Mouse (Mus musculus) urinary bladder, postnatal 4 days (tissue): Measurements from ENCODE around the gene Tmem86a.
A peak's percentile ranks its signal among the peaks of the same experiment; 100 is the strongest.

Experiments
- DNase-seq, 2 experiments: peaks; one replicate each; pipeline ENCODE4 v3.0.0; 2021 to 2022; ENCODE audit warnings: low spot score in 2 of 2

The Tmem86a gene

GRCm38 (mm10) chr7:47076729-47077128 lies 26.3 kb downstream of the Tmem86a start:
- DNase-seq = no peak

- DNase-seq = no peak
Observed at GRCm38 (mm10) chr7:47077451-47077850, 27.1 kb downstream of the Tmem86a start.

- no peak for DNase-seq
Observed at GRCm38 (mm10) chr7:47080868-47081267, 30.5 kb downstream of the Tmem86a start.

GRCm38 (mm10) chr7:47081277-47081676 lies 30.9 kb downstream of the Tmem86a start:
- peak; percentile 56 to 74 for DNase-seq

GRCm38 (mm10) chr7:47085075-47085474 lies 34.7 kb downstream of the Tmem86a start:
- no peak for DNase-seq

GRCm38 (mm10) chr7:47093935-47094334 lies 43.5 kb downstream of the Tmem86a start:
- no peak for DNase-seq

GRCm38 (mm10) chr7:47094969-47095368 lies 44.6 kb downstream of the Tmem86a start:
- no peak for DNase-seq

GRCm38 (mm10) chr7:47098044-47098443 lies 47.6 kb downstream of the Tmem86a start:
- no peak for DNase-seq

GRCm38 (mm10) chr7:47099306-47099705 lies 48.9 kb downstream of the Tmem86a start:
- no peak for DNase-seq

GRCm38 (mm10) chr7:47100615-47101014 lies 50.2 kb downstream of the Tmem86a start:
- no peak for DNase-seq

GRCm38 (mm10) chr7:47102970-47103369 lies 52.6 kb downstream of the Tmem86a start:
- DNase-seq = no peak

GRCm38 (mm10) chr7:47103671-47104414 lies 53.4 kb downstream of the Tmem86a start:
- DNase-seq = no peak
